Mouse (Mus musculus) lung, postnatal 10 days (tissue): ENCODE measurements around the gene Diaph3.

Experiments
- DNase-seq: peaks from one replicate; pipeline ENCODE4 v3.0.0; 2021

Gene Diaph3

GRCm38 (mm10) chr14:86640086-86640485 lies 500.9 kb downstream of the Diaph3 start:
- no peak for DNase-seq

GRCm38 (mm10) chr14:86635594-86636140 lies 505.4 kb downstream of the Diaph3 start:
- no peak for DNase-seq

- DNase-seq: no peak
Observed at GRCm38 (mm10) chr14:86635052-86635451, 506.0 kb downstream of the Diaph3 start.

- DNase-seq: no peak
Observed at GRCm38 (mm10) chr14:86633799-86634198, 507.2 kb downstream of the Diaph3 start.

GRCm38 (mm10) chr14:86624816-86625425 lies 516.1 kb downstream of the Diaph3 start:
- no peak for DNase-seq

GRCm38 (mm10) chr14:86619637-86620036 lies 521.4 kb downstream of the Diaph3 start:
- DNase-seq: no peak
